Mouse (Mus musculus): ENCODE measurements around the gene Bcorl1.
A peak's percentile ranks its signal among the peaks of the same experiment; 100 is the strongest.
"Not testable (repeated sequence)": the region's sequence is repeated elsewhere in the genome, so short reads cannot be mapped to it uniquely, and the experiment has no call there.

Bcorl1 gene

DNA sequence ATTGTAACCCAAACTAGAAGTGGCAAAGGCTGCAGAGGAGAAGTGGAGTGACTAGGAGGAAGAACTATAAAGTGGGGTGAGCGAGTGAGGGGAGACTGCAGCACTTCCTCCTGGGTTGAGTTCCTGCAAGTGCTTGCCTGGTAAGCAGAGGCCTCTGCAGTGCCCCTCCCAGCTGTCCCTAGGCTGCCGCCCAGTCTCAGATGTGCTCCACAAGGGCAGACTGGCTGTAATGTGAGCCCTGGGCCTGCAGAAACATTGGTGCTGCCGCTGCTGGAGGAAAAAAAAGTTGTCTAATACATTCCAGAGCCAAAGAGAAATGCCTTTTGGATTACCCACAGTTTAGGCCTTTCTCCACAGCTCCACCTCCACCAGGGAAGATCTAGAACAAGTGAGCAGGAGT is 64.0 kb downstream of the Bcorl1 start:
- no peak for DNase-seq

DNA sequence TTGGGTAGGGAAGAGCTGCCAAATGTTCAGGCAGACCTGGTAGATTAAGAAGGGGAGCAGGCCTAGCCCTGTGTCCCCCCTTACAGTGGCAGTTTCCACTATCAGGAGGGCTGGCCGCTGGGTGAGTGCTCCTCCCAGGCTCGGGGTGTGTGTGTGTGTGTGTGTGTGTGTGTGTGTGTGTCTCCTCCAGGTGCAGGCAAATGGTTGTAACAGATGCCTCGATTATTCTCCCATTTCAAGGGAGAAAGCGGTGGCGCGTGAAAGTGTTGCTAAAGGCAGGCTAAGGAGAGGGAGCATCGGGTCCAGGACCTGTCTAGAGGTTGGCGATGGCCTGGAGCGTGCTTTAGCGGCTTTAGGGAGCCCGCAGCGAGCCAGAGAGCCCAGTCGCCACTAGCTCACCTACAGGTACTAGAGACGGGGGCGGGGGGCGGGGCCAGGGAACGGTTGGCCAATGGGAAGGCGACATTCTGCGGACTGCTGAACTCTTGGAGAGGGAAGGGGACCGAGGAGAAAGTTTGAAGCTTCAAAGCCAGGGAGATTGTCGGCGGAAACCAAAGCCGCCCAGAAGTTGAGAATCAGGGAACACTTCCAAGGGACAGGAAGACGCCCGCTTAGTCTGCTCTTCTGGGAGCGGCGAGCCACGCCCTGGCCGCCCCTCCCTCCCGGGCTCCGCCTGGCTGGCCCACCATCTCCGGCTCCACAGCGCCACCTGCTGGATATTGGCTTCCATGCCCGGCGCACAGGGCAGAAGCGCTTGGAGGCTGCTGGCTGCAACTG is 68.6 kb downstream of the Bcorl1 start:
- peak; percentile 89 for DNase-seq

DNA sequence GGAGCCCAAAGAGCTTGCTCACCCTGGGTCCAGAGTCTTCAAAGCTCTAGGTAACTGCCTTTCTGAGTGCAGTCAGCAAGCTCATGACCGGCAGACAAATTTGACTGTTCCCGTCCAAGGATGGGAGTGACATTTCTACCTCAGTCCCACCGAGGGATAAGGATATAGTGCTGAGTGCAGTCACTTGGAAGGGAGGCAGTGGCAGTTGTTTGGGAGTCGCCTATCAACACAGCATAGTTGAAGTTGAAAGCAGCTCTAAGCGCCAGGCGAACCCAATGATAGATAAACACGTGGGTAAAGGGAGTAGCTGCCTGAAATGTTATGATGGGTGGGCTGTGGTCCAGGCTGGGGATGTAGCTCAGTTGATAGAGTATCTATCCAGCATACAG is 69.2 kb downstream of the Bcorl1 start:
- DNase-seq: no peak

DNA sequence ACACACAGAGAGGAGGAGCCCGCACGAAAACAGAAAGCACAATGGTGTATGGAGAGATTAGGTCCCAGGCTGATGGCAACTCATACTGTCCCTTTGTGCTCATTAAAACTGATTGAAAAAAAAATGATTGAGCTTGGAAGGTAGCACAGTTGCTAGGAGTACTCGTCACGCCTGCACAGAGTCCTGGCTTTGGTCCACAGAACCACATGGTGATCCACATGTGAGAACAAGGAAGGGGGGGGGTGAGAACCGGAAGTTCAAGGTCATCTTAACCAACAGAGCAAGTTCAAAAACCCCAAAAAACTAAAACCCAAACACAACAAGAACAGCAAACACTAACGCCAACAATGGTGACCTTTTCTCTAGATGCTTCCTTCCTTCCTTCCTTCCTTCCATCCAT is 71.5 kb downstream of the Bcorl1 start:
- no peak for DNase-seq

DNA sequence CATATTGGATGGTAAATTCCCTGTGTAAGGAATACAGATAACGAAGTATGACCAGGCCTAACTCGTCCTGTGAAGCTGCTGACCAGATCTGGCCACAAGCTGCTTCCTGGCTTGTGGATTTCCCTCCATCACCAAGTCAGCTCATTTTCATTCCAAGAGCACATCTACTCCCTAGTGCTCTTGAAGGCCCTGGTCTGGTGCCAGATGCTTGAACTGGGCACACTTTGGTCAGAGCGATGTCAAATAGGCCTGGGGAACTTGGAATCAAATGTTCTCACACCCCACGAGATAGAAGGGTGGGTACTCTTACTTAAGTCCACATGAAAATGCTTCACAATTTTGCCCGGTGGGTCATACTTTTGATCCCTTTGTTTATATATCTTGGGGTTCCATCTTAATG is 73.1 kb downstream of the Bcorl1 start:
- no peak for DNase-seq

DNA sequence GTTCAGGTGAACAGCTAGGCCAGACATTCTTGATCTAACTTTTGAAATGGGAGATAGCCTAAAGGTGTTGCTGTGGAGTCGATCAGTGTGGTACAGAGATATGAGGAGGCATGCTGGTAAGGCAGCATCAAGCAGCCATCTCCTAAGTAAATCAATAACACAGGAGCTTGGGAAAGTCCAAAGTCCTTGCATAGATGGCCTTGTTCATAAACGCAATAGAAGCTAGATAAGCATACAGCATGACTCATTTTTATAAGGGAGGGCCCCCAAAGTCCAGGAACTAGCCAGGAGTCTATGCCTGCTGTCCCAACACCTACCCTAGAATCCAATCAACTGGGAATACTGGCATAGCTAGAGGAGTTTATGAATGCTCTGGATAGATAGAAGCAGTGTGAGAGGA is 77.3 kb downstream of the Bcorl1 start:
- DNase-seq: no peak

DNA sequence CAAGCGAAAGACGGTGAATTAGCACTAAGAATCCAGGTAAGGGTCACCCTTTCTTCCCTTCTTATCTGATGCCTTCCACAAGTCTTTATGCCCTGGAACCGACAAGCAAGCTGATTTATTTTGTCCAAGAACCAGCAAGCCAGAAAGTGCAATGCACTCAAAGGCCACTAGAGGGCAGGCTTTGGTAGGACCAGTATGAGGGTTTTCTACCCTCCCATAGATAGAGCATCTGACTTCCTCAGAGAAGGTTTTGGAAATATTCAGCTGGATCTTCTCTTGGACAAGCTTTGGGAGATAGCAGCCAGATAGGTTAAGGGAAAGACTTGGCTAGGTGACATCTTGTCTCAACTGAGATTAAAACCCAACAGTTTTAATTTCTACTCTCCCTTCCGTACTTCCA is 81.8 kb downstream of the Bcorl1 start:
- peak; percentile 78 for DNase-seq

DNA sequence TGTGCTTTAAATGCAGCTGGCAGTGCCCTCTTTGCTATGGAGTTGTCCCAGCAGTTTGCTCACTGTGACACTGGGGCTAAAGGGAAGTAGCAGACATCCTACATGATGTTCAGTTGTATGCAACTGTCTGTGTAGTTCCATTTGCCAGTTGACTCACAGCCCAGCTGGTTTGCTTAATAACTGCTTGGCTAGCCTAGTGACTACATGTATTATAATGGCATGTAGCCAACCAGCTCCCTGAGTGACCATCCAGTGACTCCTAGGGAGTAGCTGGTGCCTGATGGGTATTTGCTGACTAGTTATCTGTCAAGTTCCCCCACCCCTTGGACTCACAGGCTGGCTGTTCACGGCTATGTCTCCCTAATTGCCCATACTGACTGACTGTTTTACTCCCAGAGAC is 82.5 kb downstream of the Bcorl1 start:
- no peak for DNase-seq

DNA sequence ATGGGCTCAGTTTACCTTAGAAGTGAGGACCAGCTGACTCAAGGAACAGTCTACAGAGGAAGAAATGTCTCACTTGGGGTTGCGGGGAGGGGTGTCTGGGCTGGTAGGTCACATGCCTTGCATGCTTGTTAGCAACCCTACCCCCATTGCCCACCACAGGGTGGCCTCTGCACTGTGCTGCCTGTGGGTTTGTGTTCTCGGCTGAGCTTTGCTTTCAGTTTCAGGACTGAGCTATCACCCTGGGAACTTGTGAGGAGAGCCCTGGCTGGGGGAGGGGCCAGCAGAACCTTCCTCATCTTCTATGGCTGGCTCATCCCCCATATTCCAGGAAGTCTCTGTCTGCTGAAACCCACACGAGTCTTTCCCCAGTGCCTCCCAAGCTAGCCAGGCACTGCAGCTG is 83.4 kb downstream of the Bcorl1 start:
- DNase-seq: no peak

DNA sequence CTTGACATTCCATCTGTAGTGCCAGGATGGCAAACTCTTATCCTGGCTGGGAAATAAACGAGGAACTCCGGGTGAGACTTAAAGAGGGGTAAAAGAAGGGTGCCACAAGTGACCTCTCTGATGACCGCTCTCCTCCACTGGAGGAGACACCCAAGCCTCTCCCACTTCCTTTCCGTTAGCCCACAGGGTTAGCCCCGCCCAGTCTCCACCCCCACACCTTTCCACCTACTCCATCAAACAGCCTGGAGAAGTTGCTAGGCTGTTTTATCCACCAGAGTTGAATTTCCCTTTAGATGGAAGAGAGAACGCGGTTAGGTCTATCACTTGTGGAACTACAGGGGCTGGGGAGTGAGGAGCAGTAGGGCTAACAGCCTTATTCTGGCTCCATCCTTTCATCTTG is 84.1 kb downstream of the Bcorl1 start:
- DNase-seq: no peak

DNA sequence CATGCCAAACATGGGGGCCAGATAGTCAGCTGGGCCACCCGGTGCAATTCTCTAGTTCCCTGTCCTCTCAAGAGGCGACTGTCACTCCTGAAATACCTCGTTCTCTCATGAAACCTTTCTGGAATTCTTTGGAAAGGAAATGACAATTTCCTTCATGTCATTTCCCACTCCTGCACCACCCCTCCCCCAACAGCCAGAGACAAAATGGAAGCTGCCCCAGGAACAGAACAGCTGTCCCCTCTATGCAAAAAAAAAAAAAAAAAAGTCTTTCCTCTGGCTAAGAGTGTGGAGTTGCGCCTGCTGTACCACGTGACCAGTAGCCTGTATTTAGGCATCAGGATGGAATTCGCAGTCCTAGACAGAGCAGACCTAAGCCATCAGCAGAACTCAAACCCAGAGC is 87.1 kb downstream of the Bcorl1 start:
- peak; percentile 32 for DNase-seq

DNA sequence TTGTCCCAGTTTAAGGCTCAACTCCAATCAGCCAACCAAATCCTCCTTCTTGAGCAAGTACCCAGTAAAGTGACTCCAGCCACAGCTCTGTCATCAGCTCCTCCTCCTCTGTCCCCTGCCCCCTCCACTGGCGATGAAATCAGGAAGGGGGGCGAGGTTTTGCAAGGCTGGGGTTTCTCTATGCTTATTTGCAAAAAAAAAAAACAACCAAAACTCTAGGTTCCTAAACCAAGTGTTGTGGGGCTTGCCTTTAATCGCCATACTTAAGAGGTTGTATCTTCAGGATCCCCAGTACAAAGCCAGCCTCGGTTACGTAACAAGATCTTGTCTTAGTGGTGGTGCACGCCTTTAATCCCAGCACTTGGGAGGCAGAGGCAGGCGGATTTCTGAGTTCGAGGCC is 87.5 kb downstream of the Bcorl1 start:
- no peak for DNase-seq

DNA sequence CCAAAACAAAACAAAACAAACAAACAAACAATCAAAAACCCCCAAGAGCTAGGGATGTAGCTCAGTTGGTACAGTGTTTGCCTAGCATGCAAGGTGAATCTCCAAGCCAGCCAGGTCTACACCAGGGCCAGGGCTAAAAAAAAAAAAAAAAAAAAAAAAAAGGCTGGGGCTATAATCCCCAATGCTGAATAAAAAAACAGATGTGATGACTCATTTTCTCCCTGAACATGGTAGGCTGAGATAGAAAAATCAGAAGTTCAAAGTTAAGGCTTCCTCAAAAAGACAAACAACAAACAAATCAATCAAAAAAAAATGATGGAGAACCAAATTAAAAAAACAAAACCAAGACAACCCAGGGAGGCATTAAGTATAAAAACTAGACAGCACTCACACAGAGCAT is 87.9 kb downstream of the Bcorl1 start:
- DNase-seq: no peak

DNA sequence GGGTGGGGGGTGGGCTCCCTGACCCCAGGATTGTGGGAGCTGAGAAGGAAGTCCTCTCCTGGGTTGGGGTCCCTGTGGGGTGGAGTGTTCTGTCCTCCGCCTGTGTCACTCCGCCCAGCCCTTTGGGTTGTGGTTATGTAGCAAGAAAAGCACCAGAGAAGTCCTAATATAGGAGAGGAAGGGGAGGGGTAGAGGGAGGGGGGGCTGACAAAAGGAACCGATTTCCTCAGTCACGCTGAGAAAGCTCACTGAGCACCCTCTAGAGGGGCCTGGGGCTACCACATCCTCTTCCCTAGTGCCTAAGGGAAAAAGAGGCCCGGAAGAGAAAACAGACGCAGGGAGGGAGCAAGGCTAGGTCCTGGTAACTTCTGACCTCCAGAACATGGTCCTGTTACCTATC is 88.4 kb downstream of the Bcorl1 start:
- no peak for DNase-seq

DNA sequence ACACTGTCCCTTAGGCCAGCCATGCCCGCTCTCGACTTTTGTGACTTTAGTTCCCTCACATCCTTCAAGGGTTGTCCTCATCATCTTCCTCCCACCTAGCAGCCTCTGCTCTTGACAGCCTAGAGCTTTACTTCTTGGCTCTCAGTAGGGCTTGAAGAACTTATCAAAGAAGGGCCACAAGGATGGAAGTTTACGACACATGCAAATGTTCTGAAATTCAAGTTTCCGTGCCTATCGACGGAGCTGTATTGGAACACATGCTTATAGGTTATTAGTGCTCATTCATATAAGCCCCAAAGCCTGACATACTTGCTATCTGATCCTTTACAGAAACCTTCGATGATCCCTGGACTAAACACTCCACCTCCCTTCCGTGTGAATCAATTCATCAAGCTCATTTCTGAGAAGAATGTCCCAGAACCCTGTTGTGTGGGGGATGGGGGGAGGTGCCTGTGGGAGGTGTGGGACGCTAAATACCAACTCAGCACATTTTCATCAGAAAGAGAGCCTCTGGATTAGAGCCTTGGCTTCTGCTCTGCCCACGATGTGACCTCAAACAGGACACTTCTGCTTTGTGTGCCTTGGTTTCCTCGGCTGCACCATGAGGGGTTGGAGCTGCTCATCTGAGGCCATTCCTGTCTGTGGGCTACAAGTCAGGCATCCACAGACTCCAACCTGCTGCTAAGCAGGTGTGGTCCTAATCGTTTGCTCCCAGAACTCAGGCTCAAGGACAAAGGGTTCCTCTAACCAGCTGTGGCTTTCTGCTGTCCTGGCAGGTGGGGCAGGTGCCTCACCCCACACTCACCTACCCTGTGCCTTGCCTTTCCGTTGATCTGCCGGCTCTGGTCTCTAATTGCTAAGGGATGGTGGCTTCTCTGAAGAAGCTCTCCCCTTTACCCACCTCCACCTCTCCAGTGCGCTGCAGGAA is 91.7 kb downstream of the Bcorl1 start:
- DNase-seq: no peak

DNA sequence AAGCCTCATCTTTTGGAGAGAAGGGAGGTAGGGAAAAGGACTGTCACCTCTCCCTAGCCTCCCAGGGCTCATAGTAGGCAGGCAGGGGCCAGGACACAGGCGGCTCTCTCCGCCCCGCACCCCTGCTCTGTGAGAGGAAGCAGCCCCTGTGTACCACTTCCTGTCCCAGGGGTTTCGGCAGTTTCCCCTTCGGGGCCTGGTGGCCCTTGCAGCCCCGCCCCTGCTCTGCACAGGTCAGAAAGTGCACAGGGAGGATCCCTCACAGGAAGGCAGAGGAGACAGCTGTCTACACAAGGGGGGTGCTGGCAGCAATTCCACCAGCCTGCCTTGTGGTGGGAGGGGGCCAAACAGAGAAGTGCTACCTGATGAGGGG is 92.4 kb downstream of the Bcorl1 start:
- DNase-seq: no peak

DNA sequence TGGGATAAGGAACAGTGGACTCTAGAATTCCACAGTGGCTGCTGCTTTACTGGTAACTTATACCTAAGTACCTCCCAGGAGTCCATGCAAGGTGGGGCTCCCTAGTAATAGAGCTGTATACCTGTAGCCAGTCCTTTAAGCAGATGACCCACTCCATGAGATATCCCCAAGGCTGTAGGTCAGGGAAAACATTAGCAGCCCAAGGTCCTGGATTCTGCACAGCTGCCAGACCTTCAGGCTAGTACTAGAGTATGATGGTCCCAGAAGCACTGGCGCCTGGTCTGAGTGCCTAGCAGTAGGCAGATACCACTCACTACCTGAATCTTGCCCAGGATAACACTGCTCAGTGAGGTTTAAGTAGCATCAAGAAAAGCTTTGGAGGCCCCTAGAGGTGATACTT is 93.1 kb downstream of the Bcorl1 start:
- DNase-seq: no peak

DNA sequence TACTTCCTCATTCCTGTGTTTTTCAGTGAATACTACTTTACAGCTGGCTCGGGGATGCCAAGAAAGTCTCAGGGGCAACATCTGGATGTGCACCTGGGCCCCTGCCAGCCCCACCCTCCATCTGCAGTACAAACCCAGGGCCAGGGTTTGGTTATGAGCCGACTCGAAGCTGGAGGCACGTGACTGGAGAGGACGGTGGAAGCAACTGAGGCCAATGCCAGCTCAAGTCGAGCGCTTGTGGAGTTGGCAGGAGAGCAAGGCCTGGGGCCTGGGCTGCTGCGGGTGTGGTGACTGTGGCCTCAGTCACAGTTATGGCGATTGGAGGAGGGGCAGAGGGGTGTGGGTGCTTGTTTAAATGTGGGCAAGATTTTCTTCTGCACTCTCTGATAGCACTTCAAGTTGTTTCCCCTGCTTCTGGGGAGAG is 94.3 kb downstream of the Bcorl1 start:
- no peak for DNase-seq

DNA sequence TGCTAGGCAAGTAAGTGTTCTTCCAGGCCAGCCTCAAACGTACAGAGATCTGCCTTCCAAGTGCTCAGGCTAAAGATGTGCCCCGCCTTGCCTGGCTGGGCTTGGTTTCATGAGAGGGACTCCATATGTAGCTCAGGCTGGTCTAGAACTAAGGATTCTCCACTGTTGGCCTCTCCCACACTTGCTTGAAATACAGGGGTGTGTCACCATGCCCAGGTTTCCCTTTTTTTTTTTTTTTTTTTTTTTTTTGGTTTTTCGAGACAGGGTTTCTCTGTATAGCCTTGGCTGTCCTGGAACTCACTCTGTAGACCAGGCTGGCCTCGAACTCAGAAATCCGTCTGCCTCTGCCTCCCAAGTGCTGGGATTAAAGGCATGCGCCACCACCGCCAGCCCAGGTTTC is 94.9 kb downstream of the Bcorl1 start:
- DNase-seq: not testable (repeated sequence)

DNA sequence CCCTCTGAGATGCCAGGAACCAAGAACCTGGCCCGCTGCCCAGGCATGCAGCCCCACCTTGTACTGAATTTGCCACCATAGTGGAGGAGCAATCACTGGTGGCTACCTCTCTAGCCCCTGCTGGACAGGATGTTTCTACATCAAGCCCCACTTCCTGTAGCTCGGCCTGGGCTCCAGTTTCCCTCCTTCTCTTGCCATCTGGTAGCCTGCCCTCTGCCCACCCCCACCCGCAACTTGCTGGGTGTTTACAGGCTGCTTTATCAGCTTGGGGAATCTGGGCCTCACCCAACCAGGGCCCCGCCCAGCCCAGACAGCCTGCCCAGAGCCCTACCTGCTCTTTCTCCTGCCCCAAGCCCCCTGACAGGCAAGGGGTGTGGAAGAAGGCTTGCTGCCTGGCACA is 97.9 kb downstream of the Bcorl1 start:
- no peak for DNase-seq

DNA sequence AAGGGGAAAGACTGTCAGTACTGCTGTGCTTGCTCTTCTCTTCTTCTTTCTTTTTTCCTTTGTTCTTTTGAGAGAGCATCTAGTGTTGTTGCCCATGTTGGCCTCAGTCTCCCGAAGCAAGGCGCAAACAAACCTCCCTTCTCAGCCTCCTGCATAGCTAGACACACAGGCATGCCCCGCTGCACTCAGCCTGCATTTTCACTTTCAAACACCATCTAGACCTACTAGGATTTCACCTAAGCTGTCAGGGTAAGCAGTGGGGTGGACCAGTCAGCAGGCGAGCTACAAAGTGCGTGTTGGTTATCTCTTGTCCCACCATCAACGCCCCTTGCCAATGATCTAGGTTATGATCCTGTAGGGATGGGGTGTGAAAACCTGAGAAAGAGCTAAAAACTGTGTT is 100.4 kb downstream of the Bcorl1 start:
- DNase-seq: no peak

DNA sequence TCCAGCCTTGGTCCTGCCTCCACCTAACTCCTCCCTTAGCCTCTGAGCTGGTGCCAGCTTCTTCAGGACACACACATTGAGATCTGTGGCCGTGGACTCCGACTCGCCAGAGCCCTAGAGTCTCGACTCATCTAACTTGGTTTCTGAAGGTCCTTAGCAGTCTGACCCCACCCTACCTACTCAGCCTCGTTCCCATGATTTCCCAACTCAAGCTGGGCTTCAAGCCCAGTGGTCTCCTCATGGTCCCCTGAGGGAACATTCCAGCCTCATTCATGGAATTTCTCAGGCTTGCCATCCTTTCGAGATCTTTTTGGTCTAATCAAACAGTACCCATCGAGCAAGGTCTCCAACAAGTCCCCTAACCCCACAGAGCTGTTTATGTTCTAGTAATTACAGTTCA is 100.8 kb downstream of the Bcorl1 start:
- no peak for DNase-seq

DNA sequence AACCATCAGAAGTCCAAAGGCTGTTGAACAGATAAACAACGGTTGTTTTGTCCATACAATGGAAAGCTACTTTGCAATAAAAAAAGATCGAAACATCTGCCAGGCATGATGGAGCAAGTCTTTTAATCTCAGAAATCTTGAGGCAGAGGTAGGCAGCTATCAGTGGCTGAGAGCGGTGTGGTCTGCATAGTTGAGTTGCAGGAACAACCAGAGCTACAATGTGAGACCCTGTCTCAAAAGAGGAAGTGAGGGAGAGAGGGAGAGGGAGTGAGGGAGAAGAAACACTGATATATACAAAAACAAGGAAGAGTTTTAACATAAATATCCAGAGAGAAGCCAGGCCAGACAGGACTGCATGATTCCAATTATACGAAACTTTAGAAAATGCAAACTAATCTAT is 103.5 kb downstream of the Bcorl1 start:
- no peak for DNase-seq

DNA sequence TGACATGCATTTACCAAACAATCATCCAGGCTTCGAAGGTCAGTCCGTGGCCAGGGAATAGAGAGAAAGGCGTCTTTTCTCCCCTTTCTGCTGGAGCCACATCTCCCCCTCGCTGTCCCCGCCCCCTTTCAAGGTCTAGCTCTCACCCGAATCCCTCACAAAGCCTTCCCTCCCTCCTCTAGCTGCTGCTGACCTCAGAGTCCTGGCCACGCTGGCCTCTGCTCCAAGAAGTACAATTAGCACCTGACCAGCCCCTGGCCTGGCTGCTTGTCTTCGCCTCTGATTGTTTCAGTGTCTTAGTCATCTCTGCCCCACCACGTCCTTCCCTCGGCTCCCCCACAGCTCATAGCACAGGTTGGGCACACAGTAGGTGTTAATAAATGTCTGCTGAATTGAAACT is 108.5 kb downstream of the Bcorl1 start:
- DNase-seq: no peak

All from kidney, adult 18-20 months (tissue).